Mouse (Mus musculus): ENCODE measurements at regions not wholly inside any gene's neighbourhood (a gene's known extent, or its start where the extent isn't known, plus 50 kb on each side); places are given as distances from the start of the nearest gene placed in this dataset.

DNA sequence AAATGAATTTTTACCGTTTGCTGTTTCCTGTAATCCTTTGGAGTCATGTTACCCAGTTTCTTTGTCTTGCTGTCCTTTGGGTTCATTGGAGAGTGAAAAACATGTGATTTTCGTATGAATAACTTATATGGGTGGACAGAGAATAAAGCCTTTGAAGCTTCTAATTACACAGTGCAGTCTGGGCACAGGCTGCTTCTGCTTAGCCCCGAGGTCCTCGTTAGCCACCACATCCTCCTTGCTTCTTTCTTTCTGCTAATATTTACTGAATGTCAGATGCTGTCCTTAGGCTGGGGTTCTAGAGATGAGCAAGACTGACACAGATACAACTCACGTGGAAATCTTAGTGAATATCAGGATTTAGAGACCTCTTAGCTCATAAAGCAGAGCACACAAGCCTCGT lies 427.2 kb downstream of the Rnf144b start:
- no peak overlapping the region for H3K27ac ChIP-seq

DNA sequence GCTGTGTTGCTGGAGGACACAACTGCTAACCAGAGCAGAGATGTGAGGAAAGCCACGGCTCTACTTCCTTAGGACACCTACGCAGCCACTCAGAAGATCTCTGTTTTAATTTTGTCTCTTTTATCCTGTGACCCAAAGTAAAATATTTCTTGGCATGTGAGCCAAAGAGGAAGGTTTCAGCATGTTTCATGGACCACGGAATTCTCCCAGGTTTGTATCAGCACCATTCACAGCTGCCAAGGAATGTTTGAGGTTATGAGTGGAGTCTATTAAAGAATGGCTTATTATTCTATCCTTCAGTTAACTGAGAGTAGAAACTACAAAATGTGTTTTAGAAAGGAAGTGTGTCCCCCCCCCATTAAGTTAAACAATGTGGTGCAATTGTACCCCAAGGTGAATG lies 429.8 kb downstream of the Rnf144b start:
- Histone ChIP-seq H3K4me2 (ENCODE audit: low read length) (no peak overlapping the region), H3K27me3 (ENCODE audit: insufficient read depth, low read length) (no peaks in the 10 kb centered on the region), H3K27ac (no peak overlapping the region), H3K9me3 (replicated peaks; ENCODE audit: low read length) (no peaks in the 10 kb centered on the region), H3K36me3 (ENCODE audit: insufficient read depth, low read length) (no peaks in the 10 kb centered on the region), H3K9ac (ENCODE audit: low read depth, low read length) (no peak overlapping the region), H3K4me1 (replicated peaks; ENCODE audit: insufficient read depth, low read length) (no peaks in the 10 kb centered on the region), H3K4me3 (replicated peaks; ENCODE audit: low read depth, low read length) (no peak overlapping the region)
- DNase-seq (ENCODE audit: low spot score) (no peak), ATAC-seq (replicated peaks; ENCODE audit: low FRiP score, low read depth) (no peak)
- 87% methylated on average over 3 of the region's 3 CpGs for WGBS
- no peak for TF ChIP-seq CTCF (IDR thresholded peaks at IDR 0.05; ENCODE audit: low read depth)

More for the DNA sequence above, 427.2 kb downstream of the Rnf144b start:
- DNase-seq (ENCODE audit: low spot score) (no peak), ATAC-seq (replicated peaks; ENCODE audit: low FRiP score, low read depth) (no peak)
- no peak overlapping the region for H3K4me3 ChIP-seq (replicated peaks; ENCODE audit: low read depth, low read length)
- H3K4me1 ChIP-seq (replicated peaks; ENCODE audit: insufficient read depth, low read length), result no peaks in the 10 kb centered on the region
- no peaks in the 10 kb centered on the region for H3K27me3 ChIP-seq (ENCODE audit: insufficient read depth, low read length)
- no peak for TF ChIP-seq CTCF (IDR thresholded peaks at IDR 0.05; ENCODE audit: low read depth)
- H3K4me2 ChIP-seq (ENCODE audit: low read length), result no peak overlapping the region
- no peaks in the 10 kb centered on the region for H3K36me3 ChIP-seq (ENCODE audit: insufficient read depth, low read length)
- H3K9ac ChIP-seq (ENCODE audit: low read depth, low read length), result no peak overlapping the region
- 56% methylated on average over 6 of the region's 6 CpGs for WGBS
- no peaks in the 10 kb centered on the region for H3K9me3 ChIP-seq (replicated peaks; ENCODE audit: low read length)

DNA sequence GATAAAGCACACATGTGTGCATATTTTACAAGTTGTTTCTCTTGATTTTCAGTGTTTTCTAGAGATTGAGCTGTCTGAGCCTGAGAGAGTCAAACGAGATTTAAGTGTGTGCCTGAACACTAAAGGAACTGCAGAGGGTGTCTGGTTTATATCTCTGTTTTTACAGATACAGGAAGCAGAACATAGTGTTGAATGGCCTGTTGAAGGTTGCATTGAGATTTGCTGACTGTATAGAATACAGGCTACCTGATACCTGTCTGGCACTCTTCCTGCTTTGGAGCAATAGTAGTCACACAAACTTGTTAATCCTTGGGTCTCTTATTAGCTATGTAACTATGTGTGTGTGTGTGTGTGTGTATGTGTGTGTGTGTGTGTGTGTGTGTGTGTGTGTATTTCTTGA lies 431.7 kb downstream of the Rnf144b start:
- H3K9ac ChIP-seq (ENCODE audit: low read depth, low read length), result no peak overlapping the region
- no peaks in the 10 kb centered on the region for H3K4me1 ChIP-seq (replicated peaks; ENCODE audit: insufficient read depth, low read length)
- H3K4me3 ChIP-seq (replicated peaks; ENCODE audit: low read depth, low read length), result no peak overlapping the region
- H3K36me3 ChIP-seq (ENCODE audit: insufficient read depth, low read length), result no peaks in the 10 kb centered on the region
- no peak for ATAC-seq (replicated peaks; ENCODE audit: low FRiP score, low read depth)
- no peak overlapping the region for H3K27ac ChIP-seq
- H3K27me3 ChIP-seq (ENCODE audit: insufficient read depth, low read length), result no peaks in the 10 kb centered on the region
- TF ChIP-seq CTCF (IDR thresholded peaks at IDR 0.05; ENCODE audit: low read depth), result no peak
- H3K4me2 ChIP-seq (ENCODE audit: low read length), result no peak overlapping the region
- DNase-seq (ENCODE audit: low spot score), result no peak
- H3K9me3 ChIP-seq (replicated peaks; ENCODE audit: low read length), result no peaks in the 10 kb centered on the region
- WGBS, result 39% methylated on average over 1 of the region's 1 CpGs

- no peak overlapping the region for H3K9ac ChIP-seq (ENCODE audit: low read depth, low read length)
- no peak for TF ChIP-seq CTCF (IDR thresholded peaks at IDR 0.05; ENCODE audit: low read depth)
- H3K4me3 ChIP-seq (replicated peaks; ENCODE audit: low read depth, low read length), result no peak overlapping the region
- no peaks in the 10 kb centered on the region for H3K36me3 ChIP-seq (ENCODE audit: insufficient read depth, low read length)
- no peaks in the 10 kb centered on the region for H3K9me3 ChIP-seq (replicated peaks; ENCODE audit: low read length)
- H3K4me2 ChIP-seq (ENCODE audit: low read length), result no peak overlapping the region
- no peaks in the 10 kb centered on the region for H3K4me1 ChIP-seq (replicated peaks; ENCODE audit: insufficient read depth, low read length)
- ATAC-seq (replicated peaks; ENCODE audit: low FRiP score, low read depth) (no peak), DNase-seq (ENCODE audit: low spot score) (no peak)
- 90% methylated on average over 7 of the region's 7 CpGs for WGBS
- no peaks in the 10 kb centered on the region for H3K27me3 ChIP-seq (ENCODE audit: insufficient read depth, low read length)
- no peak overlapping the region for H3K27ac ChIP-seq
Observed at GRCm38 (mm10) chr13:47557196-47557974, 434.9 kb downstream of the Rnf144b start.

GRCm38 (mm10) chr13:47562836-47563235 lies 440.4 kb downstream of the Rnf144b start:
- H3K4me2 ChIP-seq (ENCODE audit: low read length), result no peak overlapping the region
- no peak for TF ChIP-seq CTCF (IDR thresholded peaks at IDR 0.05; ENCODE audit: low read depth)
- ATAC-seq (replicated peaks; ENCODE audit: low FRiP score, low read depth) (no peak), DNase-seq (ENCODE audit: low spot score) (peak; percentile 3)
- H3K27ac ChIP-seq, result no peak overlapping the region
- no peak overlapping the region for H3K4me3 ChIP-seq (replicated peaks; ENCODE audit: low read depth, low read length)
- no peaks in the 10 kb centered on the region for H3K36me3 ChIP-seq (ENCODE audit: insufficient read depth, low read length)
- 41% methylated on average over 8 of the region's 8 CpGs for WGBS
- no peaks in the 10 kb centered on the region for H3K27me3 ChIP-seq (ENCODE audit: insufficient read depth, low read length)
- H3K9ac ChIP-seq (ENCODE audit: low read depth, low read length), result no peak overlapping the region
- H3K9me3 ChIP-seq (replicated peaks; ENCODE audit: low read length), result no peaks in the 10 kb centered on the region
- H3K4me1 ChIP-seq (replicated peaks; ENCODE audit: insufficient read depth, low read length), result no peaks in the 10 kb centered on the region

DNA sequence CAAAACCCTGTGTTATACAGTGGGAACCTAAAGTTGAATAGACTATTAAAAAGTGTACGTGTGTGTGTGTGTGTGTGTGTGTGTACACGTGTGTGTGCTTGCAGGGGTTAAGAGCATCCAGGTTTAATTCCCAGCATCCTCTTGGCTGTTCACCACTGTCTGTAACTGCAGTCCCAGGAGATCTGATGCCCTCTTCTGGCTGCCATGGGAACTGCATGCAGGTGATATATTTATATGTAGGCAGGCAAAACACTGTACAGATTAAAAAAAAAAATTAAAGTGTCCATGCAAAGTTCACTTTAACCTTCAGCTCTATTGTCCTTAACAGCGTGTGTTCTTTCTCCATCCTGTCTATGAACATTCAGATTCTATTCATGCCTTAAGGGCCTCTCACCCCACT lies 454.1 kb downstream of the Rnf144b start:
- no peaks in the 10 kb centered on the region for H3K4me1 ChIP-seq (replicated peaks; ENCODE audit: insufficient read depth, low read length)
- WGBS, result 73% methylated on average over 3 of the region's 3 CpGs
- no peaks in the 10 kb centered on the region for H3K9me3 ChIP-seq (replicated peaks; ENCODE audit: low read length)
- TF ChIP-seq CTCF (IDR thresholded peaks at IDR 0.05; ENCODE audit: low read depth), result peak; percentile 62
- H3K36me3 ChIP-seq (ENCODE audit: insufficient read depth, low read length), result no peaks in the 10 kb centered on the region
- H3K27ac ChIP-seq, result no peak overlapping the region
- no peak for DNase-seq (ENCODE audit: low spot score)
- H3K4me3 ChIP-seq (replicated peaks; ENCODE audit: low read depth, low read length), result no peak overlapping the region
- no peak overlapping the region for H3K4me2 ChIP-seq (ENCODE audit: low read length)
- ATAC-seq (replicated peaks; ENCODE audit: low FRiP score, low read depth), result no peak
- no peaks in the 10 kb centered on the region for H3K27me3 ChIP-seq (ENCODE audit: insufficient read depth, low read length)
- no peak overlapping the region for H3K9ac ChIP-seq (ENCODE audit: low read depth, low read length)

DNA sequence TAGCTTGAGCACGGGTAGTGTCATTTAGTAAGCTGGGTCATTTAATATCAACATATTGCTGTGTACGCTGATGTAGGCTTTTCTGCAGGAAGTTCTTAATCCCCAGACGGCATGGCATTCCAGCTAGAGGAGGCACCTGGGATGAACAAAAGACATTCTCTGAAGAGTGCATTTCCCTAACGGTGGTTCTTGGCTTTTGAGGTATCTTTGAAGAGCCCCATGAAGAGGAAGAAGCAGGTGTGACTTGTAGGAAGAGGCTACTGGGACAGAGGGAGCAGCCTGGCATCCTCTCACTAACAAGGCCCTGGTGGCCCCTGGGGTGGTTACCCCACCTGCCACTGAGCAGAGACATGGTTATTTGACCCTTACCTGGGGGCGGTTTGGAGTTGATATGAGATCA lies 457.7 kb downstream of the Rnf144b start:
- ATAC-seq (replicated peaks; ENCODE audit: low FRiP score, low read depth) (no peak), DNase-seq (ENCODE audit: low spot score) (no peak)
- Histone ChIP-seq H3K36me3 (ENCODE audit: insufficient read depth, low read length) (no peaks in the 10 kb centered on the region), H3K4me3 (replicated peaks; ENCODE audit: low read depth, low read length) (no peak overlapping the region), H3K4me1 (replicated peaks; ENCODE audit: insufficient read depth, low read length) (no peaks in the 10 kb centered on the region), H3K9ac (ENCODE audit: low read depth, low read length) (no peak overlapping the region), H3K4me2 (ENCODE audit: low read length) (no peak overlapping the region), H3K9me3 (replicated peaks; ENCODE audit: low read length) (no peaks in the 10 kb centered on the region), H3K27ac (no peak overlapping the region), H3K27me3 (ENCODE audit: insufficient read depth, low read length) (no peaks in the 10 kb centered on the region)
- WGBS, result 87% methylated on average over 5 of the region's 5 CpGs
- no peak for TF ChIP-seq CTCF (IDR thresholded peaks at IDR 0.05; ENCODE audit: low read depth)
